Mouse (Mus musculus) right cerebral cortex, postnatal 4 days (tissue): ENCODE data around the gene Slc25a5.
"Not testable (repeated sequence)": the region's sequence is repeated elsewhere in the genome, so short reads cannot be mapped to it uniquely, and the experiment has no call there.

Source experiments
- DNase-seq: peaks from one replicate; pipeline ENCODE4 v3.0.0-alpha.2; 2022

Slc25a5 gene

DNA sequence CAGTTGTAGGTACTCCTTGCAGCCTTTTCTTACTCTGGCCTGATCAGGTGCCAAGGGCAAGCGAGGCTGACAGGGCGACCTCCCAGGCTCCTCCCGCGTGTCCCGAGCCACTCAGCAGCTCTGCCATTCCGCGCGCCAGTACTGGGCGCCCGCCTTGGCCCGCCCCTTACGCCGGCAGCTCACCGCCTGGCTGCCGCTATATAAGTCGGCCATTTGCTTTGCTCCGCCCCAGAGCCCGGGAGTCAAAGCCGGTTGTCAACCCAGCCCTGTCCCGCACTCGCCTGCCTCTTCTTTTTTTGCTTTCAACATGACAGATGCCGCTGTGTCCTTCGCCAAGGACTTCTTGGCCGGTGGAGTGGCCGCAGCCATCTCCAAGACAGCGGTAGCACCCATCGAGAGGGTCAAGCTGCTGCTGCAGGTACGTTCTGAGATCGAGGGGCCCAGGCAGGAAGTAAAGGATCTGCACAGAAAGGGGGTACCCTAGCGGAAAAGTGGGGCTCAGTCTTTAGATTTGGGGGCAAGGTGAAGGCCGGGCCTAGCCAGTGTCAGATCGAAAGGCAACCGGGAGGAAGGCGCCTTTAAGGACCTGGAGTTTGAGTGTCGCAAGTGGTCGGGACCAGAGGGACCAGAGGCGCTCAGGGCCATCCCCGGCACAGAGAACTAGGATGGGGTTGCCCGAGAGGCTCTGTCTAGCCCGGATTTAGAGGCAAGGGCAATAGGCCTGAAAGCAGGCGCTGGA, at the start of gene Slc25a5:
Gene Slc25a5, plus strand, starts transcription at position 228 of the 739 bp plus-strand sequence.
- DNase-seq = peak; percentile 73

DNA sequence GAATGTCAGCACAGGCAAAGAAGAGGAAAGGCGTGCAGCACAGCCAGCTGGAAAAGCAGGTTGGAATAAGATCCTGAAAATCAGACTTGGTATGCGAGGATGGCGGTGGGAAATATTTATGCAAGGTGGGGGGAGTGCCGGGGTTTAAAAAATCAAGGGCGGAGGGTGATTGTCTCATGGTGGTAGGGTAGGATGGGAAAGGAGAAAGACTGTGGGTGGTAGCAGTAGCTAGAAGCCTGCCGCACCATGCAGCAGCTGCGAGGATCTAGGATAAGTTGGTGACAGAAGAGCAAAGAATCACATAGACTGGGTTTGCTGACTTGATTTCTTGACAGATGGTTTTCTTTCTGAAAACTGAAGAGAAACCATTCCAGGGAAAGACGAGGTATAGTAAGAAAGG, 48.7 kb upstream of the Slc25a5 start:
- DNase-seq = no peak

DNA sequence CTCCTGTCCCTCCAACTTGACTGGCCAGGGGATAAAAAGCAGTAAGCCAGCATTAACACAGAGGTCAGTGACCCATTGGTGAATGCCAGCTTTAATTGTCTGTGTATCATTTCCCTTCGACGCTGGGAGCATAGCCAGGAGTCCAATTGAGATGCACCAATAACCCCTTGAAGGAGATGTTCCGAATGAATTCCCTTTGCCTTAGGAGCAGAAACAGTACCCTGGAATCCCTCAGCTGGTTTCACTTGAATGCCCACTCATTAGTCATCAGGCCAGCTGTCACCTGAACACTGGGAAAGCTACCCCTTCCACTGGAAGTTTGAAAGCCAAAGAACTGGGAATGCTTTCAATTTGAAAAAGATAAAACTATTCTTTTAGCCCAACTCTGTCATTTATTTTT, 46.9 kb upstream of the Slc25a5 start:
- DNase-seq = no peak

DNA sequence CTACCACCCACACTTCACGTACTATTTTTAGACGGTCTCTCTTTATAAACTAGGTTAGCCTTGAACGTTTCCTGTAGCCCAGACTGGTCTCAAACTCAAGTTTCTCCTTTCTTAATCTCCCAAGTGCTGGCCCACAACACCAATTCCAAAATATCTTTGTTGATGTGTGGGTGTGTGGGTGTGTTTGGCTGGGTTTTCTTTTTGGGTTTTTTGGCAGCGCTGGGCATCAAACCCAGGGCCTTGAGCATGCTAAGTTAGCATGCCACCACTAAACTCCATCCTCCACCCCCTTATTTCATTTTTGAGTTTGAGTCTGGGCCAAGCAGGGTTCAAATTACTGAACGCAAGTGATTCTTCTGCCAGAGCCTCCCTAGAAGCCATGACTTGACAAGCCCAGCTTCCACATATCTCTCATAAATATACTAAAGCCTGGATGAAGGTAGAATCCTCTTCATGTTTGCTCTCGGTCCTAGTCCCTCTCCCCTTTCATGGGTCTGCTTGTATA, 46.1 kb upstream of the Slc25a5 start:
- DNase-seq = no peak

DNA sequence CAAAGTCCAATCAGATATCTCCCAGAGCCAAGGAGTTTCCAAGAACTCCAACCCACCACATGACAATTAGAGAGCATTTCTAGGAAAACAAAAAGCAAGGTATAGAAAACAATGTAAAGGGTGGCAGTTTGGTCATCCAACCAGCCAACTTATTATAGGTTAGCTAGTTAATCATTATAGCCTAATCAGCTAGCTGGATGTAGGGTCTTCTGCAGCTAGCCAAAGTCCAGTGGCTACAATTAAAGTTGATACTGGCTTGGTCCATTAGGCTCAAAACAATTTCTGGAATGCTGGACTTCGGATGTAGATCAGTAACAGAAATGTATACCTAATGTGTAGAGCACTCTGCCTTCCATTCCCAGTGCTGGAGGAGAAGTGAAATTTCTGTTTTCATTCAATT, 44.9 kb upstream of the Slc25a5 start:
- DNase-seq = no peak

DNA sequence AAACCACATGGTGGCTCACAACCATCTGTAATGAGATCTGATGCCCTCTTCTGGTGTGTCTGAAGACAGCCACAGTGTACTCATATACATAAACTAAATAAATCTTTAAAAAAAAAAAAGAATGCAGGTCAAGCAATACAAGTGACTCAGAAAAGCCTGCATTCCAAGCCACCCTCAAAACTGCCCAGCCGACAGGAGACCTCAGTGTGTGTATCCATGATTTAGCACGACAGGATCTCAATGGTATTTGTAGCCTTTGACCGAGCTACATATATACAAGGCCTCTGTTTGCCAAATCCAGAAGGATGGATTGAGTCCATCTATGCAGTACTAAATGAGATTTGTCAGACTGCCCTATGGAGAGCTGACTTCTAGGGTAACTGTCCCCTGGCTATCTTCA, 42.9 kb upstream of the Slc25a5 start:
- no peak for DNase-seq

DNA sequence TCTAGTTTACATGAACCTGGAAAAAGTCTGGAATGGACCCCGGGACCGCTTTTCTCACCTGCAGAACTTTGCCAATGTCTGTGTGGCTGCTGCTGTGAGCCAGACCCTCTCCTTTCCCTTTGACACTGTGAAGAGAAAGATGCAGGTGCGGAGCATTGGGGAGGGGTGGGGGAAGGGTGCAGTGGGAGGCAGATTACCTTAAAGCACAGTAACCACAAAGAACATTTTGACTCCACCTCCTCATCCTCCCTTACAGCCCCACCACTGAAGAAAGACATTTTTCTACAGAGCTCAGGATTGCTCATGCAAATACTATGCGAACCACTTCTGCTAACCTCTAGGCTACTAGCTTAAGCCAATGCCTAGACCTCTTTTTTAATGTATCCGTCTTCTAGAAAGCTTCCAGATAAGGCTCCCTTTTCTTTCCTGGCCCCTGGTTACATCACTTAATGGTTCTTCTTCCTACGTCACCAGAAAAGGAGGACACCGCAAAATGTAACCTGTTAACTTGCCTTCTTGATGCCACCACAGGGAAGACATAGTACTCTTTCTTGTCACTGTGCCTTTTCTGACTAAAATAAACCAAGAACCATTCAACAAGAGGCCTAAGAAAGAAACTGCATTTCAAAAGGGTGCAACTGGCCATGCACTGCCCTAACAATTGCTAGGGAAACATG, 37.5 kb upstream of the Slc25a5 start:
- DNase-seq = no peak

DNA sequence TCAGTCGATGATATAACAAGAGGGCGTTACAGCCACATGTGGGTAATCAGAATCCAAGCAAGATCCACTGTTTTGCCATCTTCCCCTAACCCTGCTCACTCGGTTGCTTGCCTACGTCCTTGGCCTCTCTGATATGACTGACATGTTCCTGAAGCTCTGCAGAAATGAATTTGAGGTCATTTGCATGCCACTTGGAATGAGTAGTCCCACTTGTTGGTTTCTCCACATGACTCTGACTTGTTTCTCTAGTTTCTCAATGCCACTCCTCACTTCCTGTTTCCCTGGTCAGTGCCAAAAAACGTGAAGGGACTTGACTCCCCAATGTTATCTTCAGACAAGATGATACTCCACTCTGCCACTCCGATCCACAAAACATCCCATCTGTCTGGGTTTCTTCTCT, 36.9 kb upstream of the Slc25a5 start:
- no peak for DNase-seq

DNA sequence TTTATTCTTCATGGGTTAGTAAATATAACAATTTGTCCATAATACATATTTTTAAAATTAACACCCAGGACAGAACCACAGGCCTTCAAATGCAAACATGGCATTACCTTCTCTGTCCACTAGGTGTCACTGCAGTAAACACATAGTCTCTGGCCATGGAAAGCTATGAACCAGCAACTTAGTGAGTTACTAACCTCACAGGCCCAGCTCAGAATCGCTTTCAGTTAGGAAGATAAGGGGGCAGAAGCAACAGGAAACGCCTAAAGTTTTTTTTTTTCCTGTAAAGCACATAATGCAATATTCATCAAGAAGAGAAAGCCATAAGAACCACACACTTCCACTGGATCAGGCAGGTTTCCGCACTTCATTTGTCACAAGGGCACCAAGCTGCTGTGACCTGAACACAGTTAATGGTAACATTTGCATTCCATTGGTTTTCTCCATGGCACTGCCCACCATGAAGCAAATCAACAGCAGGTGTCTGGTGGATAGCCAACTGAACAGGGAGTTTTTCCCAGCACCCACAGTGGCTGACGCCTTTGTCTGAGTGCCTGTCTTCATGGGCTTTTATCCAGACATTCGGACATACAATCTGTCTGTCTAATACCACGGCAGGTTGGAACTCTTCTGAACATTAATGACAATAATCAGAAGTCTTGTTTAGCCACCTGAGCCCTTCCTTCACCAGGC, 34.4 kb upstream of the Slc25a5 start:
- peak; percentile 21 for DNase-seq

DNA sequence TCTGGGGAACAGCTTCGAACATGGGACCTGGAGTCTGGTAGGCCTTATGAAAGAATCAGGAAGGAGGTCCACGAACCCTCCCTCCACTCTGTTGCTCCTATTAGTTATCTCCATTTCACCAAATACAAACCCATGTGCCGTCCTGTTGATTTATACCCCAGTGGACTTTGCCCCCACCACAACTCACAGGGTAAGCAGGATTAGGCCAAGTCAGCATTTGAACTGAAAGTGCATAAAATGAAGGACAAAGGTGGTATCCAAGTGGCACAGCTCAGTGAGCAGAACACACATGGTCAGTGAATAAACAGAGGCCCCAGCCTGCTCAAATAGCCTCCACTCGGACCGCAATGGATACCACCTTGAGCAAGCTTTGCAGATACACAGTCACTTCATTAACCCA, 33.2 kb upstream of the Slc25a5 start:
- DNase-seq = no peak

DNA sequence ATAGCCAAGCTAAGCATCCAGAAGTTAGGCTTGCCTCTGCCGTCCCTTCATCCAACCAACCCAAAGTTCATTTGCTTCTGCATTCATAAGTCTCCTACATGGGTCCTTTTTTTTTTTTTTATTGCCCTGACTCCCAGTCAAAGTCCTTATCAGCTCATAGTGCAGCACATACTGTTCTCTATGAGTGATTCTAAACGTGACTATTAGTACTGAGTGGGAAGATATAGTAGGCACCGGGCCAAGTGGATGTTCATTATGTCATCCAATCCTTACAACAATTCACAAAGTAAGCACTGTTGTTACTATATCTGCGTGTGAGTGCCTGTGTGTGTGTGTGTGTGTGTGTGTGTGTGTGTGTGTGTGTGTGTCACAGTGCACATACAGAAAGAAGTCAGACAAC, 32.6 kb upstream of the Slc25a5 start:
- DNase-seq = no peak

DNA sequence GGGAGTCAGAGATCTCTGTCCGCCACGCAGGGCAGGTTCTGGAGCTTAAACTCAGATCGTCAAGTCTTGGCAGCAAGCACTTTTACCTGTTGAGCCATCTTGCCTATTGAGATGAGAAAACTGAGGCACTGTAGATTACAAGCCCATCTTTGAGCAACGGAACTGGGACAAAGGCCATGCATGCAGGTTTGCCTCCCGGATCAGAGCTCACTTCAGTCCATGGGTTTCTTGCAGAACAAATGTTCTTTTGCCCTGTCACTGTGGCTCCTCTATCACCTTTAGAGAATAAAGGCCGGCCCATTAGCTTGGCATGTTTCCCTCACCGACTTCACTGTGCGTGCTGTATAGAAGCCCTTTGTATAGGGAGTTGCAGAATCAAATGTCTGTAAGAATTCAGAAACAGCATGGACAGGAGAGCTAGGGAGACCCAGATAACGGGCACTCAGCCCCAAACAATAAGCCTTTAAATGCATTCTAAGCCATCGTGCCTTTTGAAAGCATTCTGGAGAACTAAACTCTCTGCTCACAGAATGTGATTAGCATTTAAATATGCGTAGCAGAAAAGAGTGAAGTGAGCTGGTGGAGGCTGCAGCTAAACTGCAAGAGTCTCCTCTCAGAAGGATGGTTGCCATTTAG, 32.0 kb upstream of the Slc25a5 start:
- no peak for DNase-seq

DNA sequence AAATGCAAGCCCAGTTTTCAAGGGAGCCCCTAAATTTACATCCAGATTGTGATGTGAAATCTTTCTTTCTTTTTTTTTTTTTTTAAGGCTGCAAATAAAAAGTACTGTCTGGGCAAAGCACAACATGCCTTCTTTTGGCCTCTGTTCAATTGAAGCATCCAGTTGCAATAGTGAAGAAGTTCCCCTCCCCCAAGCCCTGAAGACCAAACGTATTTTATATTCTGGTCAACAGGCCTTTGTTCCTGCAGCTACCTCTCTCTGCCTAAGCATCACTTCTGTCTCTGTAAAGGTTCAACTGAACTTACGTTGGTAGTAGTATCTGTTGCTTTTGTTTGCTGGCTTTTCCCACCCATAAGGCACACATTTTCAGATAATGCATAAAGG, 31.5 kb upstream of the Slc25a5 start:
- DNase-seq = no peak

DNA sequence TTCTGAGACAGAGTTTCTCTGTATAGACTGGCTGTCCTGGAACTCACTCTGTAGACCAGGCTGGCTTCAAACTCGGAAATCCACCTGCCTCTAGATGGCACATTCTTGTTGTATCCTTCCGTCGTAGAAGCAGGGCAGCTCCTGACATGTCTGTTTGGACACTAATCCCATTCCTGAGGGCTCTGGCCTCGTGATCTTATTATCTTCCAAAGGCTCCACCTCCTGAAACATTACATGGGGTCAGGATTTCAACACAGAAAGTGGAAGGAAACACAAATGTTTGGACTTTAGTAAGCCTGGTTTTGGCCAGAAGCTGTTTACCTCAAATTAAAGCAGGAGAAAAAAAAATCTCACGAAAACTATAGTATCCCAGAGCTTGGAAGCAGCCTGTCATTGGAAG, 28.1 kb upstream of the Slc25a5 start:
- DNase-seq = no peak

DNA sequence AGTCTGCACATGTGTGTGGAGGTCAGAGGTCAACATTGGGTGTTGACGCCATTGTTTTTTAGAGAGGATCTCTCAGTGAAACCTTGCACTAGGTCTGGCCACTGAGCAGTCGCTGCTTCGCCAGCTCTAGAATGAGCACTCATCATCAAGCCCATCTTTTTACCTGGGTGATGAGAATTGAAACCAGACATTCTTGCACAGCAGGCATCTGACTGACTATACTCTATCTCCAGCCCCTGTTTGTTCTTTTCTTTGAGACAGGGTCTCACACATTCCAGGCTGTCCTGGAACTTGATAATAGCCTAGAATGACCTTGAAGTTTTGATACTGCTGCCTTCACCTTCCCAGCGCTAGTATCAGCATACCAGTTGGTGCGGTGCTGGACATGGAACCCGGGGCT, 22.9 kb upstream of the Slc25a5 start:
- DNase-seq = no peak

DNA sequence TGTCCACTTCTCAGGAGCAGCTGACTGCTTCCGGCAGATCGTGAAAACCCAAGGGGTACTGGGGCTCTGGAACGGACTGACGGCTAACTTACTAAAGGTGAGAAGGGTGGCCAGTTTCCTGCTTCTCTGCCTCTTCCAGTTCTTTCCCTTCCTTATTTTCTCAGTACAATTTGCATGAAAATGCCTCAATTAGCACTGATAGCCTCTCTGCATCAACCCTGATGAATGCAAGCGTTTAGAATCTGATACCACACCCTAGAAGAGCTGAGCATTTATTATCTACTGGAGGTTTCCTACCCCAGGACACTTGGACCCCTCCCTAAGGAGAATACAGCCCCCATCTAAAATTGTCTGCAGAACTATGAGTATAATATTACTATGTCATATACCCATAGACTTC, 19.9 kb upstream of the Slc25a5 start:
- no peak for DNase-seq

DNA sequence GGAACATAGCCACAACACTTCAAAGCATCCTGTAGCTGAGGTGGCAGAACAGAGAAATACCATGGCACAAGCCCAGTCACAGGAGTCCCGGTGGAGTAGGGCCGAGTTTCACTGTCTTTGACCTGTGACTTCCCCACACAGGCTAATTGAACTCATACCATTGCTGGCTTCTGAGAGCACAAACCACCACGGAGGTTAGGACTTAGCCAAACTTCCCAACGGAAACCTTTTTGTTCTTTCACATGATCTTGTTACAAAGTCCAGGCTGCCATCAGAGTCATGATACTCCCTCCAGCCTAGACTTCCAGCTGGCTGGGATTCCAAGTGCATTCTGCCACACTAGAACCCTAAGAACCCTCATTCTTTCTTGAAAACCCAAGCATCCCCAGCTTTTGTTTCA, 17.8 kb upstream of the Slc25a5 start:
- no peak for DNase-seq

DNA sequence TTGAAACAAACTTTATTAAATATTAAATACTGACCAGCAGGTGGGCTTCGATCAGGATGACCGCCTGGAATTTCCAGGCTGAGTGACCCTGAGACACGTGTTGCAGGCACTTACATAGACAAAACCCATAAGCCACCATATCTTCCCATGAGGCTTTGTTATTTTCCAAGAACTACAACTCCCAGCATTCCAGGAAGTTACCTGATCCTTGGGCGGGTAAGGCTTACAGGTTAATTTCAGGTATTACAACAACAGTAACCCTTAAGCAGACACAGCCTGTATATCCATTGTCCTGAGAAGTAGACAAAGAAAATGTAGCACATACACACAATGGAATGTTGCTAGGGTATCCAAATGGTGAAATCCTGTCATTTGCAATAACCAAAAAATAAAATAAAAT, 6.1 kb upstream of the Slc25a5 start:
- DNase-seq = no peak

DNA sequence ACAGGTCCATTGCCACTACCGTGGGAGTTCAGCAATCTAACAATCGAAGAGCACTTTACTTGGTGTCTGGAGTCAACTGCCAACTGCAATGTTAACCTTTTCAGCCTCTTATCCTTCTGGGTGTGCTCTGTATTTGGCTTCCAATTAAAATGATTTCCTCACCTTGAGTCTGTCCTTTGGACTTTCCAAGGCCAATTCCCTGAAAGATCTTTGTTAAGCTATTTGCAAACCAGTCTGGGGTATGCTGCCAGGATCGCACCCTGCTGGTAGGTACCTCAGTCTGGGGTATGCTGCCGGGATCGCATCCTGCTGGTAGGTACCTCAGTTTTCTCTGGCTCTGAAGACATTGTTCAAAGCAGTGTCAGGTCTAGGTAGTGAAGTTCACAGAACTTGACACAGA, 880 bp upstream of the Slc25a5 start:
- DNase-seq = no peak

DNA sequence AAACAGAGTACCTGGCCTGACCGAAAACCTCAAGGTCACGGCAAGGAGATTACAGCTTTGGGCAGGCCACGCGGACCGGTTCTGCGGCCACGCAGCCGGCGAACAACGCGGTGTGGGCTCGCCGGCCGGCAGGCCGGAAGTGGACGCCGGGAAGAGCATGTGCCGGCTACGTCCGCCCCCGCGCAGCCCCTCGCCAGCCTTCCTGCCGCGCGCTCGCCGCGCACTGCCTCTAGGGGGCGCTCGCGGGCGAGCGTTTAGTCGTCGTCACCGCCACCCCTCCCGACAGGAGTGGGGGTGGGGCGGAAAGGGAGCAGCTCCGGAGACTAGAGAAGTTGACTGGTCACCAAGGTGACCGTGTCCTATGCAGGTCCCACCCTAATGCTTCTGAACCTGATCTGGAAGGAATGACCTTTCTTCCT, 721 bp downstream of the Slc25a5 start:
- peak; percentile 82 for DNase-seq

DNA sequence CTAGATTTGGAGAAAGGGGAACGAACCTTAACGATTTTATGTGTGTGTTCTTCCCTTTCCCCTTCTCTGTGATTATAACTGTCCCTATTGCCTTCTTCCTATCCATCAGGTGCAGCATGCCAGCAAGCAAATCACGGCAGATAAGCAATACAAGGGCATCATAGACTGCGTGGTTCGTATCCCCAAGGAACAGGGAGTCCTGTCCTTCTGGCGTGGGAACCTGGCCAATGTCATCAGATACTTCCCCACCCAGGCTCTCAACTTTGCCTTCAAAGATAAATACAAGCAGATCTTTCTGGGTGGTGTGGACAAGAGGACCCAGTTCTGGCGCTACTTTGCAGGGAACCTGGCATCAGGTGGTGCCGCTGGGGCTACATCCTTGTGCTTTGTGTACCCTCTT, 1.3 kb downstream of the Slc25a5 start:
- not testable (repeated sequence) for DNase-seq

DNA sequence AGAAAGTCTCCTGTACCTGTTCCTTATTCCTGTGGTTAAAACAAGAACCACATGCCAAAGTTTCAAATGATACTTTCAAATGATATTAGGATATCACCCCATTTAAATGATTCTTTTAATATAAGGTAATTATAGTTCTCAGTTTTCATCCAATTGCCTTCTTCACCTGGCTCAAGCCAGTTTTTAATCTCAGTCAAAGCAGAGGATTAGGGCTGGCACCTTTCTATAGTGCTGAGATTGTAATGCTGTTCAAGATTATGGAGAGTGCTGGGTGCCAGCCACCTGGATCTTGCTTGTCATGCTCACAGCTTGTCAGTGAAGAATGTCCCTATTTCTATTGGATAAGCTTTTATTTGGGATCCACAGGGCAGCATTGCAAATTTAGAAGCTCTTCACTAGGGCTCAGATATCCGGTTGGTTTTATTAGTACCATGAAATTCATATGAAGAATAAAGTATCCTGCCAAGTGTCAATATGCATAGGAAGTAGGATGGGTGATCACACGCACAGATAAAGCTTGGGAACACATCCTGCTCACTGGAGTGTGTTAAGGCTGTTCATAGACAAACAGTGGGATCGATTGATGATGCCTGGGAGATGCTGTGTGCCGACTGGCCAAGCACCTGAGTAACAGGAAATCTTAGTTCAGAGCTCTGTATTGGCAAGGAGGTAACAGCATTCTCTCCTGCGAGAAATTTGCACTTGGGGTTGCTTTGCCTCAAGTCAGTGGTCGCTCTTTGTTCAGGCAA, 3.9 kb downstream of the Slc25a5 start:
- no peak for DNase-seq

DNA sequence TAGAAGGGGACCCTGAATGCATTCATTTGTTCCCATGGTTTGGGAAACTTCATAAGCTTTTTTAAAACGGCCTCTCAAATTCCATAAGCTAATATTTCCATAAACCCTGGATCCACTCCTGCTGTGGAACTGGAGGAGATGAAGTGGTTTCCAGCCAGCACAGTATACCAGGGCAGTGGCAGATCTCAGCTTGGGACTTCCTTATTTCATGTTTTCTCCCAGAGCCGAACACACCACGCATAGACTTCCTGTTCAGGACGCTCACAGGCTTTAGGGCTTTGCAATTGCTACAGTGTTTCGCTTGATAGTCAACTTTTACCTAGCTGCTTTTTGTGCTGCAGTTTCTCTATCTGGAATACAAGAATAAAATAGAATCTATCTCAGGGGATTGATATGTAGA, 7.7 kb downstream of the Slc25a5 start:
- no peak for DNase-seq
